Mouse (Mus musculus) retina, postnatal 1 day (tissue): ENCODE measurements around the gene Nipsnap2.
"Not testable (repeated sequence)": the region's sequence is repeated elsewhere in the genome, so short reads cannot be mapped to it uniquely, and the experiment has no call there.

Source experiments
- DNase-seq: peaks from one replicate; pipeline ENCODE4 v3.0.0-alpha.2; 2012

Nipsnap2 gene

DNA sequence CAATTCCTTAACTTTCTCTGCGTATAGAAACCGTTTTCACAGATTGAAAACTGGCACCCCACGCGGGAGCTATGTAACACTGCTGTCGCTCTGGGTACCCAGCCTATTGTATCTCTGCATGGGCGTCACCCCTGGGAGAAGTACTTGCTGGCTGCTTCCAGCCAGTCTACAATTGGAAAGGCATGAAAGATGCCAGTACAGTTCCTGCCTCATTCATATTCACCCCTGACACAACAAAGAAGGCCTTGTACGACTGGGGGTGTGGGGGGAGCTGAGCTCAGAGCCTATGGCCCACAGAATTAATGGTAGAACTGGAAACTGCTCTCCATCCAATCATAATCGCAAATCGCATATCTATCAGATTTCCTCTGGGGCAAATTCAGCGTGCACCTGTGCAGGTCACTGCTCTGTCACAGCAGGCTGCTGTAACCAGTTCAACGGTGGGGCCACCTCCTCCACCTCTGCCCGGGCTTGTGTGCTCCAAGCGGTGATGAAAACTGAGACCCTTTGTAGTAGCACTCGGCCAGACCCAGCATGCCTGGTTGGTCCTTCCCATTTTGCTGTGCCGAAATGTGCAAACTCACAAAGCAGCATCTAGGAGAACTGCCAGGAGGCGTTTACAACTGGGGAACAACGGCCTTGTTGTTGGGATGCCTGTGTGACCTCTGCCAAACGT is 37.1 kb downstream of the Nipsnap2 start:
- DNase-seq, result peak; percentile 16

DNA sequence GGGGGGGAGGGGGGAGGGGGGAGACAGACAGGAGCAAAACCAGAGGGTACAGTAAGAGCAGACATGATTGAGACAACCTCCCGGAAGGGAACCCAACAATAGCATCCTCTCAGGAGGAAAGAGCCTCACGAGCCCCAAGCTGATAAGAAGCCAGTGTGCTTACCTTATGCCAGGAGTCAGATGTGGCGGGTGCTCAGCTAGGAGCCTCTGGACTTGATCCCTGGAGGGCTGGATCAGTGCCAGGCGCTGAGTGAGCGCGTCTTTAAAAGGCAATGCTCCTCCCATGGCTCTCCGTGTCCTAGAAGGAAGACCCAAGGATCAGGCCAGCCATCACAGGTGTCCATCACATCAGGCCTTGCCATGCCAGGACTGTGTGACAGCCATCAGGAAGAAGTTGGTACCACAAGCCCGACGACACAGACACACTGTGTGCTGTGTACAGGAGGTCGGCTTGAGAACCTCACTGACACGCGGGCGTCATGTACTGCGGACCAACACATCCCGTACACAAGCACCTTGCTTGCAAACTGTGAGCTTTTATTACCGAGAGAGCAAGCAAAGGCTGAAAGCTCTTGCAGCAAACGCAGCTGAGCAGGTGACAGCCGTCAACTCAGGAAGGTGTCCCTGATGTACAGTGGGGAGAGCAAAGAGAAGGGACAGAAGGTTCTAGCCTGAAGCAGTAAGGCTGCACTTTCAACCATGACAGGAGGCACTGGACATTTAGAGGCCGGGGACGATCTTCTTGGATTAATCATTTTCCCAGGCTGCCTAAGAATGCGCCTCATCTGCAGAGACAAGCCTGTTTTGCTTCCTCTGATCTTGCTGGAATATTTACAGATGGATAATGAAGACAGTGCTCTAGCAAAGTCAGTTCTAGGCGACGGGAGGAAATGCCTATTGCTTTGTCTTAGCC is 45.8 kb downstream of the Nipsnap2 start:
- DNase-seq, result no peak

DNA sequence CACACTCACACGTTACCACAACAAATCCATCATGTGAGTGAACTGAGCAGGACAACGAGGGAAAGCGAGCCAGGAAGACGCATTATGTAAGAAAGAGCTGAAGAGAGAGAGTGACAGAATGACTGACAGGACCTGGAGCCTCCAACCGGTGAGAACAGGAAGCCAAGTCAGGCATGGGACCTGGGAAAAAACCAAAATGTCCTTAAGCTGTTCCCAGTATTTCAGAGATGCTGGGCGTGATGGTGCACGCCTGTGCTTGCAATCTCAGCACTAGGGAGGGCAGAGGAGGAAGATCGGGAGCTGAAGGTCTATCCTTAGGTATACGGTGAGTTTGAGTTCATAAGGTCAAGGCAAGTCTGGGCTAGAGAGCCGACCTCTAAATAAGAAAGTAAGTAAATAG is 47.6 kb downstream of the Nipsnap2 start:
- DNase-seq, result no peak

DNA sequence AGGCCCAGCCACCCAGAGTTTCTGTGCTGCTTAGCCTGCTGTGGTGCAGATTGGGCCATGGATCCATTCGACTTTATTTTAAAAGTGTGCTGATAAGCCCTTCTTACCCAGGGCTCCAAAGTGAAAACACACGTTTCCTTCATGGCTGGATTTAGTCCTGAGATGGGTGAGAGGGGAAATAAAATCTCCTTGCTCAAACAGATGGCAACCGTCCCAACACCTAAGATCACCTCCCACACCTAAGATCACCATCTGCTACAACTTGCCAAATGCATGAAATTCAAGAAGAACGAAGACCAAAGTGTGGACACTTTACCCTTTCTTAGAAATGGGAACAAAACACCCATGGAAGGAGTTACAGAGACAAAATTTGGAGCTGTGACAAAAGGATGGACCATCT is 48.5 kb downstream of the Nipsnap2 start:
- not testable (repeated sequence) for DNase-seq

DNA sequence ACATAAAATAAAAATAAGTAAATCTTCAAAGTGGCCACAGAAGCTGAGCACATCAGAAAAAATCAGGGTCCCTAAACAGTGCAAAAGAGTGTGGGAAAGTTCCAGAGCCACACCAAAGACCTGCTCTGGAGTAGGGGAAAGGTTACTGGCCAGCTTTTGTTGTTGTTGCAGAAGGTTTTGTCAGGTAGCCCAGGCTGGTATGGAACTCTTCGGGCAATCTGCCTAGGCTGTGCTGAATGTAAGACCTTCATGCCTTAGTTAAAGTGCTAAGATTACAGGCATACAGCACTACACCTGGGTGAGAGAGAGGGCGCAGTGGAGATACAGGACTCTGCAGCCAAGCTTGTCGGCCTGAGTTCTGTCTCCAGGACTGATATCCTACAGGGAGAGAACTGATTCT is 49.8 kb downstream of the Nipsnap2 start:
- no peak for DNase-seq

DNA sequence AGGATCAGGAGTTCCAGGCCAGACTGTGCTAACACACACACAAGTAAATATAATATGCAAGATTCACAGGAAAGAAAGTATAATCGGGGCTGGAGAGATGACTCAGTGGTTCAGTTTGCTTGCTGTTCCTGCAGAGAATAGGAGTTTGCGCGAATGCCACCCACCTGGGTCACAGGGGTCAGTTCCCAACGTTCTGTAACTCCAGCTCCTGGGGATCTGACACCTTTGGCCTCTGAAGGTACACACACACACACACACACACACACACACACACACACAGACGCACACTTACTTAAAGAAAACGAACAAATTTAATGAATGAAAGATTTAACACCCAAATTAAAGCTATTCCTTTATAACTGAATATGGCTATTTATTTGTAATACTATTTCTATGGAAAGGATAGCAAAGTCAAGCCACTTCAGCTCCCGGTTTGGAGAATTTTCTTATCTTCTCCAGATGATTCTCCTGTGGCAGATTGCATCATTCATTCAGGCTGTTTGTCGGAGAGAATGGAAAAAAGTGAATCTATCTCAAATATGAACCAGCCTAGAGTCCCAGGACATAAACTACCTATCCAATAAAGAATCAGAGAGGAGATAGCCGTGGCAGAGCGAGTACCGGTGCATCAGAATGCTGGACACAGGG is 53.6 kb downstream of the Nipsnap2 start:
- DNase-seq, result no peak

DNA sequence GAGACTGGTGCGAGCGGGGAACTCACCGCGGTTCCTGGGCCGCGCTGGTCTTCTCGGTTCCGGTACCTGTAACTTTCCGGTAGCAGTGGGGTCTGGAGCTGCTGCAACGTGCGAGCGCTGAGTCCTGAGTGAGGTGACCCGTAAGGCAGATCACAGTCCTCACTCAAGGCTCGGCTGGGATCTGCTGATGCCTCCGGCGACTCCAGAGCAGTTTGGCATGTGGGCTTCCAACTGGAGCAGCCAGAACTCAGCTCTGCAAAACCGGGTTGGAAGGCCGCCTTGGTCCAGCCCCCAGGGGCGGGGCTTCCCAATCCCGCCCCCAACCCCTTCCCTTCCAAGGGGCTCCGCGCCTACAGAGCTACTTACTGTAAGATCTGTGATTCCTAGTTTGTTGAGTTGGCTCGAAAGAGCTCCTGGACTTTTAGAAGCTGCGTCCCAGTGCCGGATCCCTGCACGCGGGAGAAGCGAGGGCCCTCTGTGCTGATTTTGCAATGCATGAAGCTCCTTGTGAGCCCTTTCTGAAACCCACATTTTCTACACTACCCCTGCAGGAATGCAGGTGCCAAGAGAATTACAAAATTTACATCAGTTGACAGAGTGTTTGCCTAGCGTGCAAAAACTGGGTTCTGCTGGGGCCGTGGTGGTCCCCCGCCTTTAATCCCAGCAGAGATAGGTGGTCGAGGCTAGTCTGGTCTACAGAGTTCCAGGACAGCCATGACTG is 54.3 kb downstream of the Nipsnap2 start:
- peak; percentile 86 for DNase-seq

DNA sequence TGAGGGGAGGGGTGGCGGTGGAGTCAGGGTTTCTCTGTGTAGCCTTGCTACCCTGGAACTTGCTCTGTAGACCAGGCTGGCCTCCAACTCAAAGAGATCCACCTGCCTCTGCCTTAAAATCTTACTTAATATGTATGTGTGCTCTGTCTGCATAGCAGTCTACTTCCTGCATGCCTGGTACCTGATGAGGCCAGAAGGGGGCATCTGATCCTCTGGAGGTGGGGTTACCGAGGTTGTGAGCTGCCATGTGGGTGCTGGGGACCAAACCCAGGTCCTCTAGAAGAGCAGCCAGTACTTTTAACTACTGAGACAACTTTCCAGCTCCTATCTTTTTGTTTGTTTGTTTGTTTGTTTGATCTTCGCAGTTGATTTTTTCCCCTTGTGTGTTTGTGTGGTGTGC is 55.3 kb downstream of the Nipsnap2 start:
- DNase-seq, result no peak

DNA sequence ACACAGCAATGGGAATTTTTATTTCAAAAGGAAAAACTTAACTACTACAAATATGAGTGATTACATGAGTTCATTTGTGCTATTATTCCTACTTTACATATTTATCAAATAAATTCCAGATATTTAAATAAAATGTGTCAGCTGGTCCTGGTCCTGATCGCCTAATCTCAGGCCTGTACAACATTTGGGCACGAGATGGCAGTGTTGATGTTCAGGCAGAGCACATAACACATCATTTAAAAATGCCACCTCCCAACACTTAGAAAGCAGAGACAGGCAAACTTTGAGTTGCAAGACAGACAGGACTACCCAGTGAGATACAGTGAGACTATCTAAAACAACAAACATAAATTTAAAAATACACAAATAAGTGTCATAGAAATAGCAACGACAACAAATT is 57.3 kb downstream of the Nipsnap2 start:
- peak; percentile 23 for DNase-seq

DNA sequence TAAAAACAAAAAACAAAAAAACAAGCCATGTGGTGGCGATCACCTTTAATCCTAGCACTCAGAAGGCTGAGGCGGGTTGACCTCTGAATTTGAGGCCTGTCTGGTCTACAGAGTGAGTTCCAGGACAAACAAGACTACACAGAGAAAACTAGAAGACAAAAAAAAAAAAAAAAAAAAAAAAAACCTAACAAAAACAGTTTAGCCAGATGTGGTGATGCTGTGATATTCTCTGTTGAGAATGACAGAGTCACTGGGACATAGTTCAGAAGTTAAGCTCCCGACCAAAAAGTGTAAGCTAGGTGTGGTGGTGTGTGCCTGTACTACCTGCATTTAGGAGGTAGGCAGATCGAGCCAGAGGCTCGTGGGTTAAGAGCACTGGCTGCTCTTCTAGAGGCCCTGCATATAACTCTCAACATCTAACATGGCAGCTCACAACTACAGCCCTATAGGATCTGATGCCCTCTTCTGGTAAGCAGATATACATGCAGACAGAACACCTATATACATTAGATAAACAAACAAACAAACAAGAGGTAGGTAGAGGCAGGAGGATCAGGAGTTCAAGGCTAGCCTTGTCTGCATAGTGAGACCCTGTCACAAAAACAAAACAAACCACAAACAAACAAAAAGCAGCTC is 60.5 kb downstream of the Nipsnap2 start:
- DNase-seq, result no peak

DNA sequence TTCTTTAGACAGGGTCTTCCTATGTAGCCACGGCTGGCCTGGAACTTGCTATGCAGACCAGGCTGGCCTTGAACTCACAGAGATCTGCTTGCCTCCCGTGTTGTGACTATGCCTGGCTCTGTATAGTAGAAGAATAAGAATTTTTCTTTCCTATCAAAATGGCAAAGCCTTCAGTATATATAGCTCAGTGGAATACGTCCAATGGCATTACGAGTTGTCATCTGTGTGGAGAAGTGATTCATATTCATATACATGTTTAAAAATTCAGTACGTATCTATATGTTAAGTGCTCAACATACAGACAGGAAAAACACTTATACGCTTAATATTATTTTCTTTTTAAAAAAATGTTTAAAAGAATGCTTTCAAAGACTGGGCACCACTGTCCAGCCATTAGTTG is 61.3 kb downstream of the Nipsnap2 start:
- no peak for DNase-seq

DNA sequence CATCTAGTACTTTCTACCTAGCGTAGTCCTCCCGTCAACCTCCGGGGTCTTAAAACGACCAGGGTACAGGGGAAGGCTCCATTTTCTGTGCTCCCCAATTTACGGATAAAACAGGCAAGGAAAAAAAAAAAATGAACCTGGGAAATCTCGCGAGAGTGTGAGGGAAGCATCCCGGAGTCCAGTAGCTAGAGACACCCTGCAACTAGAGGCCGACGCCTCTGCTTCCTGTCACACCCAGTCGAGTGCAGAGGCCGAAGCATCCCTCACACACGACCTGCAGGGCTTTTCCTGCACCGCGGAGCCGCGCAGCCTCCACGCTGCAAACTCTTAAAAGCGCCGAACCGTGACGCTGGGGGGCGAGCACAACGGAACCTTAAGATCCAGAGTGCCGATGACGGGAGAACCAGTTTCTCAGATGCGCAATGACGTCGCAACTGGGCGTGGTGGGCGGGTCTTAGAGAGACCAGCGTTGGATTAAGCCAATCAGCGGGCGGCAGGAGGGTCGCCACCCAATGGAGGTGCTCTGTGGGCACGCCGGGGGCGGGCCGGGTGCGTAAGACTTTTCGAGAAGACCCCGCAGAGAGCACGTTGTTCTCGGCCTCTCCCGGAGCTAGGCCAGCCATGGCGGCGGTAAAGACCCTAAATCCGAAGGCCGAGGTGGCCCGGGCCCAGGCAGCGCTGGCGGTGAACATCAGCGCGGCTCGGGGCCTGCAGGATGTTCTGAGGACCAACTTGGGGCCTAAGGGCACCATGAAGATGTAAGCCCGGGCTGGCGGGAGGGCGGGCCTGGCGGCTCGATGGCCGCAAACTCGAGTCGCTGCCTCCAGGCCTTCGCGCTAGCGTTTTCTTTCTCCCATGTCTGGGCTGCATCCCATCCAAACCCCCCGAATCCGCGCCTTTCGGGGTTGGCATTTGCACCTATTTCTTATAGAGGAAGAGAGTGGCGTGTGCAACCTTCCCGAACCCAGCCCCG is 62.2 kb downstream of the Nipsnap2 start, which contains the start of gene Psph:
Gene Psph (minus strand): TSS at position 632 of the 973 bp plus-strand sequence.
- peak; percentile 99 for DNase-seq

DNA sequence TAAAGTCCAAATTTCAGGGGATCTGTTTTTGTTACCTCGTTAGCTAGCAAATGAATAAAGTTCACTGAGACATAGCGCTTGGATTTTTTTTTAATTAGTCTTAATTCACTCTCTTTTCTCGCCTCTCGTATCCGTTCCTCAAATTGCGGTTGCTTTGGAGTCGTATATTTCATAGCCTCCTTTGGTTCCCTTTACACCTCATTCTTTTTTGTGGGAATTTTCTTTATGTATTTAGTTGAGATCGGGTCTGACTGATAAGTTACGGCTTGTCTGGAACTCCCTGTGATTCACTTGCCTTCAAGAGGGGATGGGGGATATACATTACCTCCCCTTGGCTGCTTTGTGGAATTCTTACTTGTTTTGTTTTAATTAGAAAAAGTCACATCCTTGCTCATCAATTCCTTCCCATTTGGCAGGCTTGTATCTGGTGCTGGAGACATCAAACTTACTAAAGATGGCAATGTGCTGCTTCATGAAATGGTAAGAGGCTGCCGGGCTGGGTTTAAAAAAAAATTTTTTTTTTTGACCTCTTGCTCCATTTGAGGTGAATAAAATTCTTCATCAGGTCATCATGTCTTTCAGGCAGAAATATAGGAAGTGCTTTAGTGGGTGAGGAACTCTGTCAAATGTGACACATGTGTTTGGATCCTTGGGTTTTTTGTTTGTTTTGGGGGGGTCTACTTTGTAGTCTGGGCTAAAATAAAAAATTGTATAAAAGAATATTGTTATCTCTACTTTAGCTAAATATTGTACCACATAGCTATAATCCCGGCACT is 63.1 kb downstream of the Nipsnap2 start:
- no peak for DNase-seq

DNA sequence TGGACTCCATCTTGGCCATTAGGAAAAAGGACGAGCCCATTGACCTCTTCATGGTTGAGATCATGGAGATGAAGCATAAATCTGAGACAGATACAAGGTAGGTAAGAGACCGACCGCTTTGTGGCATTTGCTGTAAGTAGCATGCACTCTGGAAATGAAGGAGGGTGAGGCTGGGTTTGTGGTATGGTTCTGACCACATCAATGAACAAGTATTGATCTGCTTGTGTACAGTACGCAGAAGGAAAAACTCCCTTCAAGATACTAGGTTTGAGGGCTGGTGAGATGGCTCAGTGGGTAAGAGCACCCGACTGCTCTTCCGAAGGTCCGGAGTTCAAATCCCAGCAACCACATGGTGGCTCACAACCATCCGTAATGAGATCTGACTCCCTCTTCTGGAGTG is 65.7 kb downstream of the Nipsnap2 start:
- DNase-seq, result not testable (repeated sequence)
